Mouse (Mus musculus): ENCODE data around the gene Smad3. TPM values are rescaled to one million over a fixed set of nuclear protein-coding genes. Genes with fewer than 3 reads are reported as not detected.

The Smad3 gene
- polyA plus RNA-seq, 1 experiment: 41.0 TPM

- H3K4me3 ChIP-seq (replicated peaks; ENCODE audit: extremely low read depth, low read depth, low read length): no peak overlapping the region
- TF ChIP-seq CTCF (IDR thresholded peaks at IDR 0.05; ENCODE audit: insufficient read depth, low read length) (no peak), POLR2A (IDR thresholded peaks at IDR 0.05; ENCODE audit: borderline replicate concordance, extremely low read depth, low read depth, low read length) (no peak)
- WGBS: 48% methylated on average over 10 of the region's 10 CpGs
Measured at GRCm38 (mm10) chr9:63696463-63697105, 61.2 kb downstream of the Smad3 start.

GRCm38 (mm10) chr9:63691960-63692359 lies 65.8 kb downstream of the Smad3 start:
- TF ChIP-seq CTCF (IDR thresholded peaks at IDR 0.05; ENCODE audit: insufficient read depth, low read length) (no peak), POLR2A (IDR thresholded peaks at IDR 0.05; ENCODE audit: borderline replicate concordance, extremely low read depth, low read depth, low read length) (no peak)
- 50% methylated on average over 2 of the region's 2 CpGs for WGBS
- no peak for DNase-seq
- Histone ChIP-seq H3K4me1 (ENCODE audit: control insufficient read depth, insufficient read depth, low read length) (peaks cover 9% of the 10 kb centered on the region), H3K4me3 (replicated peaks; ENCODE audit: extremely low read depth, low read depth, low read length) (no peak overlapping the region)

More at GRCm38 (mm10) chr9:63696463-63697105, 61.2 kb downstream of the Smad3 start:
- H3K4me1 ChIP-seq (ENCODE audit: control insufficient read depth, insufficient read depth, low read length): peaks cover 13% of the 10 kb centered on the region
- DNase-seq: no peak

GRCm38 (mm10) chr9:63690511-63690910 lies 67.3 kb downstream of the Smad3 start:
- no peak overlapping the region for H3K4me3 ChIP-seq (replicated peaks; ENCODE audit: extremely low read depth, low read depth, low read length)
- TF ChIP-seq POLR2A (IDR thresholded peaks at IDR 0.05; ENCODE audit: borderline replicate concordance, extremely low read depth, low read depth, low read length) (no peak), CTCF (IDR thresholded peaks at IDR 0.05; ENCODE audit: insufficient read depth, low read length) (no peak)
- WGBS: 85% methylated on average over 1 of the region's 1 CpGs

GRCm38 (mm10) chr9:63687413-63688015 lies 70.3 kb downstream of the Smad3 start:
- TF ChIP-seq CTCF (IDR thresholded peaks at IDR 0.05; ENCODE audit: insufficient read depth, low read length) (no peak), POLR2A (IDR thresholded peaks at IDR 0.05; ENCODE audit: borderline replicate concordance, extremely low read depth, low read depth, low read length) (no peak)
- Histone ChIP-seq H3K4me3 (replicated peaks; ENCODE audit: extremely low read depth, low read depth, low read length) (no peak overlapping the region), H3K4me1 (ENCODE audit: control insufficient read depth, insufficient read depth, low read length) (peaks cover 7% of the 10 kb centered on the region)
- WGBS: 40% methylated on average over 7 of the region's 7 CpGs
- DNase-seq: no peak

More at GRCm38 (mm10) chr9:63690511-63690910, 67.3 kb downstream of the Smad3 start:
- peaks cover 9% of the 10 kb centered on the region for H3K4me1 ChIP-seq (ENCODE audit: control insufficient read depth, insufficient read depth, low read length)
- no peak for DNase-seq

GRCm38 (mm10) chr9:63685352-63685751 lies 72.4 kb downstream of the Smad3 start:
- TF ChIP-seq CTCF (IDR thresholded peaks at IDR 0.05; ENCODE audit: insufficient read depth, low read length) (no peak), POLR2A (IDR thresholded peaks at IDR 0.05; ENCODE audit: borderline replicate concordance, extremely low read depth, low read depth, low read length) (no peak)
- H3K4me1 ChIP-seq (ENCODE audit: control insufficient read depth, insufficient read depth, low read length): peaks cover 4% of the 10 kb centered on the region
- no peak for DNase-seq
- 78% methylated on average over 5 of the region's 5 CpGs for WGBS
- no peak overlapping the region for H3K4me3 ChIP-seq (replicated peaks; ENCODE audit: extremely low read depth, low read depth, low read length)

- TF ChIP-seq POLR2A (IDR thresholded peaks at IDR 0.05; ENCODE audit: borderline replicate concordance, extremely low read depth, low read depth, low read length) (no peak), CTCF (IDR thresholded peaks at IDR 0.05; ENCODE audit: insufficient read depth, low read length) (no peak)
- Histone ChIP-seq H3K4me1 (ENCODE audit: control insufficient read depth, insufficient read depth, low read length) (peaks cover 4% of the 10 kb centered on the region), H3K4me3 (replicated peaks; ENCODE audit: extremely low read depth, low read depth, low read length) (no peak overlapping the region)
- no peak for DNase-seq
- 92% methylated on average over 6 of the region's 6 CpGs for WGBS
Measured at GRCm38 (mm10) chr9:63684277-63684676, 73.5 kb downstream of the Smad3 start.

- TF ChIP-seq CTCF (IDR thresholded peaks at IDR 0.05; ENCODE audit: insufficient read depth, low read length) (no peak), POLR2A (IDR thresholded peaks at IDR 0.05; ENCODE audit: borderline replicate concordance, extremely low read depth, low read depth, low read length) (no peak)
- no peak overlapping the region for H3K4me3 ChIP-seq (replicated peaks; ENCODE audit: extremely low read depth, low read depth, low read length)
- no peak for DNase-seq
- peaks cover 3% of the 10 kb centered on the region for H3K4me1 ChIP-seq (ENCODE audit: control insufficient read depth, insufficient read depth, low read length)
- 84% methylated on average over 2 of the region's 2 CpGs for WGBS
Measured at GRCm38 (mm10) chr9:63682943-63683342, 74.9 kb downstream of the Smad3 start.

- Histone ChIP-seq H3K4me3 (replicated peaks; ENCODE audit: extremely low read depth, low read depth, low read length) (no peak overlapping the region), H3K4me1 (ENCODE audit: control insufficient read depth, insufficient read depth, low read length) (no peaks in the 10 kb centered on the region; the same call in 1 of the 2 replicates)
- WGBS: 56% methylated on average over 9 of the region's 9 CpGs
- TF ChIP-seq POLR2A (IDR thresholded peaks at IDR 0.05; ENCODE audit: borderline replicate concordance, extremely low read depth, low read depth, low read length) (no peak), CTCF (IDR thresholded peaks at IDR 0.05; ENCODE audit: insufficient read depth, low read length) (no peak)
- DNase-seq: no peak
Measured at GRCm38 (mm10) chr9:63682301-63682700, 75.5 kb downstream of the Smad3 start.

- Histone ChIP-seq H3K4me3 (replicated peaks; ENCODE audit: extremely low read depth, low read depth, low read length) (no peak overlapping the region), H3K4me1 (ENCODE audit: control insufficient read depth, insufficient read depth, low read length) (no peaks in the 10 kb centered on the region; the same call in 1 of the 2 replicates)
- TF ChIP-seq POLR2A (IDR thresholded peaks at IDR 0.05; ENCODE audit: borderline replicate concordance, extremely low read depth, low read depth, low read length) (no peak), CTCF (IDR thresholded peaks at IDR 0.05; ENCODE audit: insufficient read depth, low read length) (no peak)
- WGBS: 67% methylated on average over 1 of the region's 1 CpGs
- no peak for DNase-seq
Measured at GRCm38 (mm10) chr9:63678076-63678475, 79.7 kb downstream of the Smad3 start.

- WGBS: 51% methylated on average over 3 of the region's 3 CpGs
- TF ChIP-seq CTCF (IDR thresholded peaks at IDR 0.05; ENCODE audit: insufficient read depth, low read length) (no peak), POLR2A (IDR thresholded peaks at IDR 0.05; ENCODE audit: borderline replicate concordance, extremely low read depth, low read depth, low read length) (no peak)
- DNase-seq: no peak
- no peak overlapping the region for H3K4me3 ChIP-seq (replicated peaks; ENCODE audit: extremely low read depth, low read depth, low read length)
- H3K4me1 ChIP-seq (ENCODE audit: control insufficient read depth, insufficient read depth, low read length): no peaks in the 10 kb centered on the region; the same call in 1 of the 2 replicates
Measured at GRCm38 (mm10) chr9:63677621-63678020, 80.2 kb downstream of the Smad3 start.
